ENCODE assay signal across 10 mouse cellular contexts in genomic region chr9:42121631-42122354, GRCm38 (mm10). TPM values are rescaled to one million over a fixed set of nuclear protein-coding genes. Genes with fewer than 3 reads are reported as not detected.
DNase-seq lines count a peak whose midpoint lies in the region; ATAC-seq and TF ChIP-seq lines count a peak whose summit lies in the region.
"Had no signal": no experiment of that assay in that cellular context is flagged by ENCODE, and none has a peak within 500 bp of the region (broad histone marks: within the 10 kb centered on the region; RNA-seq: fewer than 3 reads in every experiment).

No protein-coding gene starts in this region.

- no peak overlapping the region for H3K27ac ChIP-seq in kidney, postnatal 0 days
- no peak overlapping the region for H3K27ac ChIP-seq in kidney, embryonic 14.5 days (ENCODE audit: low read depth, low read length)
- no peak overlapping the region for H3K27ac ChIP-seq in embryonic facial prominence, embryonic 13.5 days
- H3K27ac ChIP-seq in midbrain, embryonic 15.5 days: no peak overlapping the region
- H3K27ac ChIP-seq: liver, embryonic 13.5 days had no signal

- H3K9me3 ChIP-seq in kidney, postnatal 0 days (replicated peaks; ENCODE audit: low read length): no peaks in the 10 kb centered on the region
- H3K9me3 ChIP-seq in kidney, embryonic 14.5 days (ENCODE audit: control insufficient read depth, low read length): no peaks in the 10 kb centered on the region
- no peaks in the 10 kb centered on the region for H3K9me3 ChIP-seq in embryonic facial prominence, embryonic 13.5 days
- H3K9me3 ChIP-seq in midbrain, embryonic 15.5 days: no peaks in the 10 kb centered on the region
- H3K9me3 ChIP-seq: liver, embryonic 13.5 days had no signal

- H3K27me3 ChIP-seq in kidney, postnatal 0 days (ENCODE audit: insufficient read depth, low read length): no peaks in the 10 kb centered on the region
- H3K27me3 ChIP-seq in kidney, embryonic 14.5 days (ENCODE audit: control insufficient read depth, insufficient read depth, low read length): no peaks in the 10 kb centered on the region; the same call in 1 of the 2 replicates
- 0 out of 2 replicates have a peak, but pooled peaks cover 3% of the 10 kb centered on the region for H3K27me3 ChIP-seq in embryonic facial prominence, embryonic 13.5 days
- H3K27me3 ChIP-seq in midbrain, embryonic 15.5 days (replicated peaks): 0 out of 2 replicates have a peak, but pooled peaks cover 3% of the 10 kb centered on the region

- H3K4me2 ChIP-seq in kidney, postnatal 0 days (ENCODE audit: low read length): peak overlapping the region; percentile 87
- no peak overlapping the region for H3K4me2 ChIP-seq in kidney, embryonic 14.5 days (replicated peaks; ENCODE audit: low read depth, low read length)
- H3K4me2 ChIP-seq in embryonic facial prominence, embryonic 13.5 days: peak overlapping the region; percentile 95
- H3K4me2 ChIP-seq in midbrain, embryonic 15.5 days: peak overlapping the region; percentile 86
- H3K4me2 ChIP-seq: liver, embryonic 13.5 days had no signal

- no peak for TF ChIP-seq CTCF in kidney, postnatal 0 days (IDR thresholded peaks at IDR 0.05; ENCODE audit: low read depth)

- H3K4me3 ChIP-seq in kidney, postnatal 0 days (replicated peaks; ENCODE audit: low read depth, low read length): no peak overlapping the region
- H3K4me3 ChIP-seq in kidney, embryonic 14.5 days (ENCODE audit: low read length): no peak overlapping the region
- 0 out of 2 replicates have a peak overlapping the region, but pooled peaks have one; percentile 2 for H3K4me3 ChIP-seq in embryonic facial prominence, embryonic 13.5 days
- 0 out of 2 replicates have a peak overlapping the region, but pooled peaks have one; percentile 57 for H3K4me3 ChIP-seq in midbrain, embryonic 15.5 days
- H3K4me3 ChIP-seq: liver, embryonic 13.5 days had no signal

- H3K9ac ChIP-seq in kidney, postnatal 0 days (ENCODE audit: low read depth, low read length): no peak overlapping the region
- no peak overlapping the region for H3K9ac ChIP-seq in kidney, embryonic 14.5 days (ENCODE audit: low read depth, low read length)
- no peak overlapping the region for H3K9ac ChIP-seq in embryonic facial prominence, embryonic 13.5 days
- no peak overlapping the region for H3K9ac ChIP-seq in midbrain, embryonic 15.5 days
- H3K9ac ChIP-seq: liver, embryonic 13.5 days had no signal

- DNase-seq in kidney, postnatal 0 days (ENCODE audit: low spot score): no peak
- peak; percentile 72 for DNase-seq in brain, adult 2 months (ENCODE audit: low read depth, low spot score)
- no peak for DNase-seq in ovary, postnatal 10 days (ENCODE audit: low spot score)
- no peak for DNase-seq in heart, adult 18-20 months
- no peak for DNase-seq in right cerebral cortex, adult 18-20 months
- DNase-seq: liver, embryonic 13.5 days had no signal

- 66% methylated on average over 10 of the region's 10 CpGs for WGBS in kidney, postnatal 0 days
- WGBS in kidney, embryonic 14.5 days: 64% methylated on average over 10 of the region's 10 CpGs
- 69% methylated on average over 10 of the region's 10 CpGs for WGBS in embryonic facial prominence, embryonic 13.5 days
- WGBS in midbrain, embryonic 15.5 days: 77% methylated on average over 10 of the region's 10 CpGs

- H3K4me1 ChIP-seq in kidney, postnatal 0 days (replicated peaks; ENCODE audit: insufficient read depth, low read length): 0 out of 2 replicates have a peak, but pooled peaks cover 2% of the 10 kb centered on the region
- H3K4me1 ChIP-seq in kidney, embryonic 14.5 days (ENCODE audit: control insufficient read depth, insufficient read depth, low read length): peaks cover 17% of the 10 kb centered on the region; the same call in 1 of the 2 replicates
- H3K4me1 ChIP-seq in embryonic facial prominence, embryonic 13.5 days: peaks cover 38% of the 10 kb centered on the region
- peaks cover 25% of the 10 kb centered on the region for H3K4me1 ChIP-seq in midbrain, embryonic 15.5 days
- H3K4me1 ChIP-seq: liver, embryonic 13.5 days had no signal

- no peak for ATAC-seq in kidney, postnatal 0 days (replicated peaks; ENCODE audit: low FRiP score, low read depth)
- no peak for ATAC-seq in kidney, embryonic 14.5 days (ENCODE audit: low FRiP score, low TSS enrichment)
- ATAC-seq in embryonic facial prominence, embryonic 13.5 days (ENCODE audit: insufficient number of reproducible peaks, insufficient read depth, low FRiP score, low TSS enrichment, low read depth): no peak
- no peak for ATAC-seq in midbrain, embryonic 15.5 days (replicated peaks)
- ATAC-seq: inflammation-experienced regulatory T-cells, adult 6 months had no signal

- no peaks in the 10 kb centered on the region for H3K36me3 ChIP-seq in kidney, postnatal 0 days (ENCODE audit: insufficient read depth, low read length)
- no peaks in the 10 kb centered on the region for H3K36me3 ChIP-seq in kidney, embryonic 14.5 days (ENCODE audit: control insufficient read depth, insufficient read depth, low read length)
- no peaks in the 10 kb centered on the region for H3K36me3 ChIP-seq in embryonic facial prominence, embryonic 13.5 days
- H3K36me3 ChIP-seq in midbrain, embryonic 15.5 days (replicated peaks): no peaks in the 10 kb centered on the region
- H3K36me3 ChIP-seq: liver, embryonic 13.5 days had no signal

RNA-seq across cellular contexts. Expression of gene Sorl1, which starts 2.3 kb away (rescaled TPM):
- 11.1 and 11.8 TPM in 2 replicates for polyA plus RNA-seq in kidney, postnatal 0 days (2015; fragmentation: Nextera tagmentation; extraction: Ambion mirVana)
- 9.1 and 11.5 TPM in 2 replicates for polyA plus RNA-seq in kidney, embryonic 14.5 days (2014; fragmentation: Nextera tagmentation; extraction: Ambion mirVana)
- polyA plus RNA-seq in embryonic facial prominence, embryonic 13.5 days (2015; fragmentation: Nextera tagmentation; extraction: Ambion mirVana): 6.6 and 8.2 TPM in 2 replicates
- 8.1 and 10.1 TPM in 2 replicates for polyA plus RNA-seq in midbrain, embryonic 15.5 days (2015; fragmentation: Nextera tagmentation; extraction: Ambion mirVana)
- 10 to 100 TPM; 13.0 to 19.8 TPM for total RNA-seq in heart, adult 18-20 months (2021)

Comparison
In these comparisons a context has a peak if more than half of its experiments do, and no peak if none do; other contexts are left out.
1. H3K4me3 ChIP-seq: peak in embryonic facial prominence, embryonic 13.5 days (single experiment) and midbrain, embryonic 15.5 days (single experiment); none in kidney, postnatal 0 days (single experiment) and kidney, embryonic 14.5 days (single experiment).